Mouse (Mus musculus) hindbrain, embryonic 11.5 days (tissue): ENCODE results near the gene Nmnat2. TPM values are rescaled to one million over a fixed set of nuclear protein-coding genes. Genes with fewer than 3 reads are reported as not detected.

Source experiments
- ATAC-seq: fragments of 200-750 bp; cut with Nextera tagmentation; 2 replicates; pipeline ENCODE4 v1.8.0; 2017; ENCODE audit warnings: mild to moderate bottlenecking, moderate TSS enrichment, moderate library complexity; ENCODE audit not compliant: low FRiP score
- DNase-seq: peaks from one replicate; pipeline ENCODE4 v3.0.0-alpha.2; 2015; ENCODE audit warnings: low spot score
- H3K27ac ChIP-seq: fragments of 300-500 bp; sonication (generic); 2 replicates; pipeline ENCODE4 v1.5.1; 2014; ENCODE audit warnings: mild to moderate bottlenecking, low read depth, low read length
- H3K27me3 ChIP-seq: fragments of 300-500 bp; sonication (generic); 2 replicates; pipeline ENCODE4 v1.6.1; 2014; ENCODE audit warnings: mild to moderate bottlenecking, low read length, moderate library complexity, mixed read lengths; ENCODE audit not compliant: control insufficient read depth, insufficient read depth
- H3K36me3 ChIP-seq: fragments of 300-500 bp; sonication (generic); 2 replicates; pipeline ENCODE4 v1.6.1; 2014; ENCODE audit warnings: mild to moderate bottlenecking, low read length, moderate library complexity, mixed read lengths; ENCODE audit not compliant: control insufficient read depth, insufficient read depth
- H3K4me1 ChIP-seq: fragments of 300-500 bp; sonication (generic); replicated peaks from 2 replicates; pipeline ENCODE4 v1.6.1; 2014; ENCODE audit warnings: low read length, mixed read lengths; ENCODE audit not compliant: control insufficient read depth, insufficient read depth
- H3K4me2 ChIP-seq: fragments of 300-500 bp; sonication (generic); replicated peaks from 2 replicates; pipeline ENCODE4 v1.6.1; 2014; ENCODE audit warnings: mild to moderate bottlenecking, low read depth, low read length
- H3K4me3 ChIP-seq: fragments of 300-500 bp; sonication (generic); 2 replicates; pipeline ENCODE4 v1.5.1; 2014; ENCODE audit warnings: low read depth, low read length
- H3K9ac ChIP-seq: fragments of 300-500 bp; sonication (generic); 2 replicates; pipeline ENCODE4 v1.6.1; 2014; ENCODE audit warnings: low read depth, low read length
- H3K9me3 ChIP-seq: fragments of 300-500 bp; sonication (generic); 2 replicates; pipeline ENCODE4 v1.6.1; 2016; ENCODE audit warnings: low read length; ENCODE audit not compliant: control insufficient read depth
- WGBS: fragments of 180-500 bp; shearing (Covaris S2); extraction: QIAGEN DNeasy Blood & Tissue Kit; methylation state at CpG from one replicate; pipeline ENCODE4 v1.1.7; 2014; 5-methylcytosine and 5-hydroxymethylcytosine counted together
- polyA plus RNA-seq: library from polyadenylated mRNA; unstranded; fragments of >200 nt; fragmentation: Nextera tagmentation; extraction: Ambion mirVana; gene quantifications from 2 replicates; pipeline ENCODE4 v1.2.1, GENCODE M21; 2014

Nmnat2 gene
- polyA plus RNA-seq, 1 experiment from 2014 or later, result 36.7 TPM

- WGBS, result 34% methylated on average over 9 of the region's 9 CpGs
- Histone ChIP-seq H3K9ac (no peak overlapping the region), H3K27ac (no peak overlapping the region), H3K36me3 (no peaks in the 10 kb centered on the region), H3K4me1 (no peaks in the 10 kb centered on the region), H3K27me3 (no peaks in the 10 kb centered on the region), H3K4me2 (no peak overlapping the region), H3K9me3 (no peaks in the 10 kb centered on the region), H3K4me3 (no peak overlapping the region)
- DNase-seq, result peak; percentile 59
- no peak for ATAC-seq
Measured at GRCm38 (mm10) chr1:153101327-153101880, 146.6 kb downstream of the Nmnat2 start.

GRCm38 (mm10) chr1:153102296-153103185, 147.7 kb downstream of the Nmnat2 start:
- H3K27ac ChIP-seq, result no peak overlapping the region
- no peak overlapping the region for H3K9ac ChIP-seq
- H3K4me2 ChIP-seq, result no peak overlapping the region
- H3K9me3 ChIP-seq, result no peaks in the 10 kb centered on the region
- H3K4me1 ChIP-seq, result no peaks in the 10 kb centered on the region
- no peaks in the 10 kb centered on the region for H3K36me3 ChIP-seq
- H3K27me3 ChIP-seq, result no peaks in the 10 kb centered on the region
- no peak overlapping the region for H3K4me3 ChIP-seq
- WGBS, result 93% methylated on average over 17 of the region's 17 CpGs
- ATAC-seq (no peak), DNase-seq (no peak)

- H3K9me3 ChIP-seq, result no peaks in the 10 kb centered on the region
- no peak for DNase-seq
- no peak overlapping the region for H3K4me3 ChIP-seq
- H3K4me2 ChIP-seq, result no peak overlapping the region
- no peak overlapping the region for H3K27ac ChIP-seq
- no peak overlapping the region for H3K9ac ChIP-seq
- H3K36me3 ChIP-seq, result no peaks in the 10 kb centered on the region
- 98% methylated on average over 8 of the region's 8 CpGs for WGBS
- no peaks in the 10 kb centered on the region for H3K27me3 ChIP-seq
- ATAC-seq, result no peak
- H3K4me1 ChIP-seq, result no peaks in the 10 kb centered on the region
Measured at GRCm38 (mm10) chr1:153103186-153103554, 148.4 kb downstream of the Nmnat2 start.

DNA sequence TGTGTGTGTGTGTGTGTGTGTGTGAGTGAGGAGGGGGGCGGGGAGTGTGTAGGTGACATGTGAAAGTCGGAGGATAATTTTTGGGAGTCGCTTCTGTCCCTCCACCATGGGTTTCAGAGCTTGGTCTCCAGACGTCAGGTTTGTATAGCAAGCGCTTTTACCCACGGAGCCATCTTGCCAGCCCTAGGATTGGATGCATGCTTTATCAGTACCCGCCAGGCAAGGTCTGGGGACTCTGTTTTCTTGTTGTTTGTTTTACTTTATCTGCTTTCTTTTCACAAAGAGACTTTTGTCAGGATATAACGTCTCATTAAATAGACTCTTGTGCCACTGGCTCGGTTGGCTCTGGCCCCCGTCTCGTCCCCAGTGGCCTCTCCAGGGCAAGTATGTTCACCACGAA, 150.0 kb downstream of the Nmnat2 start:
- no peaks in the 10 kb centered on the region for H3K4me1 ChIP-seq
- WGBS, result 79% methylated on average over 12 of the region's 12 CpGs
- no peak overlapping the region for H3K27ac ChIP-seq
- no peaks in the 10 kb centered on the region for H3K27me3 ChIP-seq
- DNase-seq (no peak), ATAC-seq (no peak)
- no peaks in the 10 kb centered on the region for H3K9me3 ChIP-seq
- no peak overlapping the region for H3K9ac ChIP-seq
- H3K36me3 ChIP-seq, result no peaks in the 10 kb centered on the region
- no peak overlapping the region for H3K4me2 ChIP-seq
- no peak overlapping the region for H3K4me3 ChIP-seq

GRCm38 (mm10) chr1:153107866-153108265, 153.1 kb downstream of the Nmnat2 start:
- H3K4me3 ChIP-seq, result no peak overlapping the region
- no peak overlapping the region for H3K27ac ChIP-seq
- H3K27me3 ChIP-seq, result no peaks in the 10 kb centered on the region
- no peak overlapping the region for H3K9ac ChIP-seq
- H3K4me1 ChIP-seq, result no peaks in the 10 kb centered on the region
- no peak overlapping the region for H3K4me2 ChIP-seq
- 60% methylated on average over 7 of the region's 7 CpGs for WGBS
- H3K9me3 ChIP-seq, result no peaks in the 10 kb centered on the region
- ATAC-seq (peak; percentile 40; the same call in 1 of the 2 replicates), DNase-seq (peak; percentile 34)
- no peaks in the 10 kb centered on the region for H3K36me3 ChIP-seq

- no peak overlapping the region for H3K4me3 ChIP-seq
- no peak overlapping the region for H3K9ac ChIP-seq
- no peak overlapping the region for H3K4me2 ChIP-seq
- no peak for DNase-seq
- 80% methylated on average over 5 of the region's 5 CpGs for WGBS
- H3K4me1 ChIP-seq, result no peaks in the 10 kb centered on the region
- H3K36me3 ChIP-seq, result no peaks in the 10 kb centered on the region
- no peaks in the 10 kb centered on the region for H3K27me3 ChIP-seq
- no peak for ATAC-seq
- no peak overlapping the region for H3K27ac ChIP-seq
- H3K9me3 ChIP-seq, result no peaks in the 10 kb centered on the region
Measured at GRCm38 (mm10) chr1:153109346-153109745, 154.6 kb downstream of the Nmnat2 start.

DNA sequence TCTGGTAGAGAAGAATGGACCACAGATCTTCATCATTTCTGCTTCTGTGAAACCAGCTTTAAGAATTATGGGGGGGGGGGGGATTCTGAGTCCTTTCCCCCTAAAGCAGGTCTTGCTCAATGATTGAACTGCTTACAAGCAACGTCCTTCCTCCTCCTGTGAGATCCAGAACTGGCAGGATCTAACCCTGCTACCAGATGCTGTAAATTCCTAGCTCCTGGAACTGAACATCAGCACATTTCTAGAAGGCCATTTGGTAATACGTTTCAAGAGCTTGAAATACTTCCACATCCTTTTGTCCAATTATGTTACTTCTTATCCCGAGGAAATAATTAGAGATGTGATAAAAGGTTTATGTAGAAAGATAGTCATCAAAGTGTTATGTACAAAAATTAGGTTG, 155.0 kb downstream of the Nmnat2 start:
- no peaks in the 10 kb centered on the region for H3K4me1 ChIP-seq
- H3K9ac ChIP-seq, result no peak overlapping the region
- H3K27ac ChIP-seq, result no peak overlapping the region
- H3K4me2 ChIP-seq, result no peak overlapping the region
- H3K27me3 ChIP-seq, result no peaks in the 10 kb centered on the region
- no peaks in the 10 kb centered on the region for H3K36me3 ChIP-seq
- no peaks in the 10 kb centered on the region for H3K9me3 ChIP-seq
- ATAC-seq (no peak), DNase-seq (no peak)
- H3K4me3 ChIP-seq, result no peak overlapping the region
- WGBS, result 83% methylated on average over 3 of the region's 3 CpGs

DNA sequence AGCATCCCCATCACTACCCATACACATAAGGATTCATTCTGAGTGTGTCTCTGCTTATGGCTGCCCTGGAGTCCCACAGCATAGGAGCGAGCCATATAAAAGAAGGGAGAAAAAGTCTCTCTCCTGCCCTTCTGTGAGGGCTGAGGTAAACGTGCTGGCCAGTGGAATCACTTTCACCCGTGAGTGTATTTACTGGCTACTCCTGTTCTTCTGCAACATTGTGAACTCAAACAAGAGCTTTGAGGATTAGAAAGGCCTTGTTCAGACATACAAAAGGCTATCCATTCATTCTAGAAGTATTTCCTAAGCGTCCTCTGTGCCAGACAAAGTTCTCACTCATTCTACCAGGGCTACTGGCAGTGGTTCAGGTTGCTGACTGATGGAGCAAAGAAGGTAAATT, 156.8 kb downstream of the Nmnat2 start:
- Histone ChIP-seq H3K9me3 (no peaks in the 10 kb centered on the region), H3K36me3 (no peaks in the 10 kb centered on the region), H3K9ac (no peak overlapping the region), H3K27me3 (no peaks in the 10 kb centered on the region), H3K4me1 (no peaks in the 10 kb centered on the region), H3K4me3 (no peak overlapping the region), H3K27ac (no peak overlapping the region), H3K4me2 (no peak overlapping the region)
- DNase-seq (no peak), ATAC-seq (no peak)
- 81% methylated on average over 4 of the region's 4 CpGs for WGBS

GRCm38 (mm10) chr1:153115315-153115714, 160.5 kb downstream of the Nmnat2 start:
- no peaks in the 10 kb centered on the region for H3K4me1 ChIP-seq
- WGBS, result 88% methylated on average over 8 of the region's 8 CpGs
- no peak for DNase-seq

More at GRCm38 (mm10) chr1:153115315-153115714, 160.5 kb downstream of the Nmnat2 start:
- no peaks in the 10 kb centered on the region for H3K36me3 ChIP-seq
- H3K4me2 ChIP-seq, result no peak overlapping the region
- H3K9ac ChIP-seq, result no peak overlapping the region
- no peaks in the 10 kb centered on the region for H3K9me3 ChIP-seq
- ATAC-seq, result no peak
- no peak overlapping the region for H3K27ac ChIP-seq
- no peak overlapping the region for H3K4me3 ChIP-seq
- H3K27me3 ChIP-seq, result no peaks in the 10 kb centered on the region
